Mouse (Mus musculus): ENCODE measurements at regions not wholly inside any gene's neighbourhood (a gene's known extent, or its start where the extent isn't known, plus 50 kb on each side); places are given as distances from the start of the nearest gene placed in this dataset.

DNA sequence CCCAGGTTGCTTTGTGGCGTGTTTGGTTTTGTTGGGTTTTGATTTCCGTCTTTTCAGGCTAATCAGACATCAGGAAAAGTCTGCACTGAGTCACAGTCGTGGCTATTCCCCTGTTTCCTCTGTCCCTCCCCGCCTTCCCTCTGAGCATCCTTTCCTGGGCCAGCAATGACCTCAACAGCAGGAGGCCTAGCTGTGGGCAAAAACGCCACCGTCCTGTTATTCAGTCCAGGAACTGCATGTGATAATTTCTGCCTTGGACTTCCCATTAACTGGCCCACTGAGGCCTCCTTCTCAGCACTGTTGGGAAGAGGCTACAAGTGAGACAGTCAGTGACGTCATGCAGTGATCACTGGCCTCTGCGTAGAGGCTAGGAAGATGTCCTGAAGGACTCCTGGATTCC, 1212.0 kb upstream of the A1bg start:
- Histone ChIP-seq H3K4me1 (replicated peaks; ENCODE audit: control insufficient read depth, insufficient read depth, low read length) (peaks cover 21% of the 10 kb centered on the region), H3K27me3 (ENCODE audit: control insufficient read depth, insufficient read depth, low read length) (no peaks in the 10 kb centered on the region), H3K36me3 (ENCODE audit: control insufficient read depth, insufficient read depth, low read length) (no peaks in the 10 kb centered on the region), H3K27ac (ENCODE audit: control insufficient read depth, insufficient read depth, low read length) (no peak overlapping the region), H3K4me3 (ENCODE audit: control insufficient read depth, insufficient read depth, low read length) (no peak overlapping the region)
- 85% methylated on average over 8 of the region's 8 CpGs for WGBS
- no peak for TF ChIP-seq POLR2A (IDR thresholded peaks at IDR 0.05; ENCODE audit: control insufficient read depth, extremely low read depth, insufficient read depth, low read length, poor library complexity)
- TF ChIP-seq CTCF (IDR thresholded peaks at IDR 0.05; ENCODE audit: borderline replicate concordance, control insufficient read depth, extremely low read depth, insufficient read depth, low read length, poor library complexity): no peak
- DNase-seq: no peak

DNA sequence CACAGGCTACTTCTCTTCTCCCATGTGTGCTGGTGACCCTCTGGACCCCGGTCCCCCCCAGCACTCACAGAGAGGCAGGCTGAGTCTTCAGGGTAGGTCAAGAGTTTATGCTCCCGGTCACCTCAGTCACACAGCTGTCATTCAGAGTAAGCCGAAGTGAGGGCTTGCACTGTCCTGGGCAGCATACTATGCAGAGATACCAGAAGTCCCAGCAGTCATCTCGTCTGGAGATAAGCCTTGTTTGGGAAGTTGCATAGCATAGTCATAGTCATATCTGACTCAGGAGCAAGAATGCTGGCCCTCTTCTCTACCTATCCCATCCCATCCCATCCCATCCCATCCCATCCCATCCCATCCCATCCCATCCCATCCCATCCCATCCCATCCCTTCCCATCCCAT, 1211.5 kb upstream of the A1bg start:
- H3K4me3 ChIP-seq (ENCODE audit: control insufficient read depth, insufficient read depth, low read length): no peak overlapping the region
- no peaks in the 10 kb centered on the region for H3K27me3 ChIP-seq (ENCODE audit: control insufficient read depth, insufficient read depth, low read length)
- DNase-seq: no peak
- peaks cover 20% of the 10 kb centered on the region for H3K4me1 ChIP-seq (replicated peaks; ENCODE audit: control insufficient read depth, insufficient read depth, low read length)
- WGBS: 96% methylated on average over 4 of the region's 4 CpGs
- TF ChIP-seq POLR2A (IDR thresholded peaks at IDR 0.05; ENCODE audit: control insufficient read depth, extremely low read depth, insufficient read depth, low read length, poor library complexity) (no peak), CTCF (IDR thresholded peaks at IDR 0.05; ENCODE audit: borderline replicate concordance, control insufficient read depth, extremely low read depth, insufficient read depth, low read length, poor library complexity) (no peak)
- H3K27ac ChIP-seq (ENCODE audit: control insufficient read depth, insufficient read depth, low read length): no peak overlapping the region
- no peaks in the 10 kb centered on the region for H3K36me3 ChIP-seq (ENCODE audit: control insufficient read depth, insufficient read depth, low read length)

DNA sequence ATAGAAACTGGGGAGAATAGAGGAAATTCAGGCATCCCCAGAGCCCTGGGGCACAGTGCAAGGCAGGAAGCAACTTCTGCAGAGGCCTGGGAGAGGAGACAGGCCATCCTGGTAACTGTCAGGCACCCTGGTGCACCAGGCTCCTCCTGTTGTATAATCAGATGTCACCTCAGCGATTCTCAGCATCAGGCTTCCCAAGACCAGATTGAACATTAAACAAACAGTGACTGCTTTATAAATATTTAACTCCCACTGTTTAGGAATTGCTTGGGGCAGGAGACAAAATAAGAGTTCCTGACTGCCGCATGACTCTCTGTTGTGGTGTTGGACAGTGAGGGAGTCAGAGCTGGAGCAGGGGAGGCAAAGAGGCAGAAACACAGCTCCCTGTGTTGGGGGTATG, 1210.1 kb upstream of the A1bg start:
- WGBS: 94% methylated on average over 2 of the region's 2 CpGs
- TF ChIP-seq POLR2A (IDR thresholded peaks at IDR 0.05; ENCODE audit: control insufficient read depth, extremely low read depth, insufficient read depth, low read length, poor library complexity) (no peak), CTCF (IDR thresholded peaks at IDR 0.05; ENCODE audit: borderline replicate concordance, control insufficient read depth, extremely low read depth, insufficient read depth, low read length, poor library complexity) (no peak)
- H3K4me3 ChIP-seq (ENCODE audit: control insufficient read depth, insufficient read depth, low read length): no peak overlapping the region
- H3K27ac ChIP-seq (ENCODE audit: control insufficient read depth, insufficient read depth, low read length): no peak overlapping the region
- DNase-seq: no peak
- peaks cover 14% of the 10 kb centered on the region for H3K4me1 ChIP-seq (replicated peaks; ENCODE audit: control insufficient read depth, insufficient read depth, low read length)
- no peaks in the 10 kb centered on the region for H3K36me3 ChIP-seq (ENCODE audit: control insufficient read depth, insufficient read depth, low read length)
- H3K27me3 ChIP-seq (ENCODE audit: control insufficient read depth, insufficient read depth, low read length): no peaks in the 10 kb centered on the region

DNA sequence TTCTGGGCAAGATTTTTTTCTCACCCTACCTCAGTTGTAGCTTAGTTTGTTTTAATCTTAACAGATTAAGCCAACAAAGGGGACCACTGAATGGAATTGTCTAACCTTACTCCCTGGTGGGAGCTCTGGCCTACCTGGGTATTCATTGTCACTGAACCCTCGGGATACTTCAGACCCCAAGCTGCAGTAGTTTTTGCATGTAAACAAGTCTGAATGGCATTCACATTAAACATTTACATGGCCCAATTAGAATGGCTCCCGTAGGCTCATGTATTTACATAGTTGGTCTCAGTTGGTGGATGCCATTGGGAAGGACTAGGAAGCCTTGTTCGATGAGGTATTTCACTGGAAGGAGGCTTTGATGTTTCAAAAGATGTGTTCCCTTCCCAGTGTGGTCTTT, 1208.9 kb upstream of the A1bg start:
- H3K4me1 ChIP-seq (replicated peaks; ENCODE audit: control insufficient read depth, insufficient read depth, low read length): peaks cover 9% of the 10 kb centered on the region
- H3K27ac ChIP-seq (ENCODE audit: control insufficient read depth, insufficient read depth, low read length): no peak overlapping the region
- WGBS: over 99% methylated on average over 3 of the region's 3 CpGs
- no peaks in the 10 kb centered on the region for H3K36me3 ChIP-seq (ENCODE audit: control insufficient read depth, insufficient read depth, low read length)
- no peak for DNase-seq
- no peaks in the 10 kb centered on the region for H3K27me3 ChIP-seq (ENCODE audit: control insufficient read depth, insufficient read depth, low read length)
- TF ChIP-seq CTCF (IDR thresholded peaks at IDR 0.05; ENCODE audit: borderline replicate concordance, control insufficient read depth, extremely low read depth, insufficient read depth, low read length, poor library complexity) (no peak), POLR2A (IDR thresholded peaks at IDR 0.05; ENCODE audit: control insufficient read depth, extremely low read depth, insufficient read depth, low read length, poor library complexity) (no peak)
- no peak overlapping the region for H3K4me3 ChIP-seq (ENCODE audit: control insufficient read depth, insufficient read depth, low read length)

DNA sequence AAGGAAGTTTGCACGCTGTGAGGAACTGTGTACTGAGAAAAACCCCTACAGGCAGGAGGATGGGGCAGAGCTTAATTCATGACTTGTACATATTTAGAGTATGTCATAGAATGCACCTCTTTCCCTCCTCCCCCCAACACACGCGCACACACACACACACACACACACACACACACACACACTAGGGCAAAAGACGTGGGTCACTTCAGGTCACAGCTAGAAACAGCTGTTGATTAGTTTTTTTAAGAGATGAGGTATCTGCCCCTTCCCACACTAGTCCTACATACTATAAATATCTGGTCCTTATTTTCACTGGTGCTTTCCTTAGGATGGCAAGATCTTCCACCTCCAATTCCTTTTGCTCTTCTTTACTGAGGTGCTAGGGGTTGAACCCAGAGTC, 1207.7 kb upstream of the A1bg start:
- TF ChIP-seq CTCF (IDR thresholded peaks at IDR 0.05; ENCODE audit: borderline replicate concordance, control insufficient read depth, extremely low read depth, insufficient read depth, low read length, poor library complexity) (no peak), POLR2A (IDR thresholded peaks at IDR 0.05; ENCODE audit: control insufficient read depth, extremely low read depth, insufficient read depth, low read length, poor library complexity) (no peak)
- Histone ChIP-seq H3K27me3 (ENCODE audit: control insufficient read depth, insufficient read depth, low read length) (no peaks in the 10 kb centered on the region), H3K36me3 (ENCODE audit: control insufficient read depth, insufficient read depth, low read length) (no peaks in the 10 kb centered on the region), H3K4me3 (ENCODE audit: control insufficient read depth, insufficient read depth, low read length) (no peak overlapping the region), H3K4me1 (replicated peaks; ENCODE audit: control insufficient read depth, insufficient read depth, low read length) (peaks cover 9% of the 10 kb centered on the region), H3K27ac (ENCODE audit: control insufficient read depth, insufficient read depth, low read length) (no peak overlapping the region)
- no peak for DNase-seq
- 51% methylated on average over 4 of the region's 4 CpGs for WGBS

DNA sequence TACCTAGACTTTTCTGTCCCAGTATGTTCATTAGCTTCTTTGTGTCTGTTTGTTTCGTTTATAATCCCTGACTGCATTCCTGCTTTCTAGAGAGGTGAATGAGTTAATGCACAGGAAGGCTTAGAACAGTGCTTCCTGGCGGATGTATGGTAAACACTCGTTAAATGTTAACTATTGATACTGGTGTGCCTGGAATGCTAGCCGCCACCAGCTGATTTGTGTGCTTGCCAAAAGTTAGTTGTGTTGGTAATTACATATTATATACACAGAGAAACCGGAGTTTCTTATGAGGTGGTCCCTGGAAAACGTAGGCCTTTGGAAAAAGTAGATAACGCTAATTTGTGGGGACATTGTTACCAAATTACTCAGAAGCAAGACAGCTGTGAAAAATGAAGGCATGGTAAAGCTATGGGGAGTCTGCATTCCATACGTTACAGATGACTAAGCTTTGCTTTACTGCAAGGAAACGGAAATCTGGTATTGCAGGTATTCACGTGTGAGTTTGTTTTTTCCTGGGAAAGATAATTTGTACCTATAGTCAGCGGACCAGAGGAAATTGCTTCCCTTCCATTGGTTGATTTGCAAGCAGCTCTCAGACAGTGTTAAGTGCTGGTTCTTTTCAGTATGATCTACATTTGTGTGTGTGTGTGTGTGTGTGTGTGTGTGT, 1205.9 kb upstream of the A1bg start:
- Histone ChIP-seq H3K4me3 (ENCODE audit: control insufficient read depth, insufficient read depth, low read length) (no peak overlapping the region), H3K4me1 (replicated peaks; ENCODE audit: control insufficient read depth, insufficient read depth, low read length) (peaks cover 9% of the 10 kb centered on the region), H3K36me3 (ENCODE audit: control insufficient read depth, insufficient read depth, low read length) (no peaks in the 10 kb centered on the region), H3K27ac (ENCODE audit: control insufficient read depth, insufficient read depth, low read length) (no peak overlapping the region), H3K27me3 (ENCODE audit: control insufficient read depth, insufficient read depth, low read length) (no peaks in the 10 kb centered on the region)
- TF ChIP-seq CTCF (IDR thresholded peaks at IDR 0.05; ENCODE audit: borderline replicate concordance, control insufficient read depth, extremely low read depth, insufficient read depth, low read length, poor library complexity) (no peak), POLR2A (IDR thresholded peaks at IDR 0.05; ENCODE audit: control insufficient read depth, extremely low read depth, insufficient read depth, low read length, poor library complexity) (no peak)
- DNase-seq: no peak
- WGBS: 95% methylated on average over 11 of the region's 11 CpGs
